Mouse (Mus musculus) thymus, postnatal 10 days (tissue): Measurements from ENCODE around the gene Gm21915.

Source experiments
- DNase-seq, 2 experiments: peaks; one replicate each; pipeline ENCODE4 v3.0.0; 2021; ENCODE audit warnings: low spot score in 2 of 2

Gm21915 gene

GRCm38 (mm10) chr9:40666190-40666803 lies 4.1 kb upstream of the Gm21915 start:
- DNase-seq, result no peak

- no peak for DNase-seq
Measured at GRCm38 (mm10) chr9:40671323-40671930, 1.0 kb downstream of the Gm21915 start.

GRCm38 (mm10) chr9:40675203-40675958 lies 5.0 kb downstream of the Gm21915 start:
- DNase-seq, result no peak

- DNase-seq, result no peak
Measured at GRCm38 (mm10) chr9:40678653-40679052, 8.2 kb downstream of the Gm21915 start.

GRCm38 (mm10) chr9:40685801-40686420 lies 15.5 kb downstream of the Gm21915 start, which contains the start of gene Clmp:
Gene Clmp, plus strand, starts transcription at chr9:40685962.
- no peak for DNase-seq

- DNase-seq, result no peak
Measured at GRCm38 (mm10) chr9:40686421-40686899, 16.0 kb downstream of the Gm21915 start.

GRCm38 (mm10) chr9:40687053-40687452 lies 16.6 kb downstream of the Gm21915 start:
- no peak for DNase-seq

GRCm38 (mm10) chr9:40687553-40687952 lies 17.1 kb downstream of the Gm21915 start:
- no peak for DNase-seq

- no peak for DNase-seq
Measured at GRCm38 (mm10) chr9:40690511-40690910, 20.1 kb downstream of the Gm21915 start.

GRCm38 (mm10) chr9:40693026-40693425 lies 22.6 kb downstream of the Gm21915 start:
- no peak for DNase-seq

- no peak for DNase-seq
Measured at GRCm38 (mm10) chr9:40693768-40694167, 23.4 kb downstream of the Gm21915 start.

GRCm38 (mm10) chr9:40694284-40694683 lies 23.9 kb downstream of the Gm21915 start:
- DNase-seq, result no peak

GRCm38 (mm10) chr9:40696086-40696485 lies 25.7 kb downstream of the Gm21915 start:
- no peak for DNase-seq

GRCm38 (mm10) chr9:40699194-40699593 lies 28.8 kb downstream of the Gm21915 start:
- DNase-seq, result no peak

GRCm38 (mm10) chr9:40700253-40700652 lies 29.8 kb downstream of the Gm21915 start:
- no peak for DNase-seq

GRCm38 (mm10) chr9:40704364-40705276 lies 34.2 kb downstream of the Gm21915 start:
- DNase-seq, result no peak

- DNase-seq, result no peak
Measured at GRCm38 (mm10) chr9:40708448-40709140, 38.2 kb downstream of the Gm21915 start.

- no peak for DNase-seq
Measured at GRCm38 (mm10) chr9:40709141-40709537, 38.7 kb downstream of the Gm21915 start.

- no peak for DNase-seq
Measured at GRCm38 (mm10) chr9:40709587-40709986, 39.2 kb downstream of the Gm21915 start.

GRCm38 (mm10) chr9:40709991-40710390 lies 39.6 kb downstream of the Gm21915 start:
- no peak for DNase-seq

- no peak for DNase-seq
Measured at GRCm38 (mm10) chr9:40711654-40712053, 41.2 kb downstream of the Gm21915 start.
